Mouse (Mus musculus): ENCODE measurements around the gene Cpeb4. TPM values are rescaled to one million over a fixed set of nuclear protein-coding genes. Genes with fewer than 3 reads are reported as not detected.

The Cpeb4 gene
- total and polyA plus RNA-seq, 3 experiments = 15.3 to 97.3 (median 83.4) TPM

DNA sequence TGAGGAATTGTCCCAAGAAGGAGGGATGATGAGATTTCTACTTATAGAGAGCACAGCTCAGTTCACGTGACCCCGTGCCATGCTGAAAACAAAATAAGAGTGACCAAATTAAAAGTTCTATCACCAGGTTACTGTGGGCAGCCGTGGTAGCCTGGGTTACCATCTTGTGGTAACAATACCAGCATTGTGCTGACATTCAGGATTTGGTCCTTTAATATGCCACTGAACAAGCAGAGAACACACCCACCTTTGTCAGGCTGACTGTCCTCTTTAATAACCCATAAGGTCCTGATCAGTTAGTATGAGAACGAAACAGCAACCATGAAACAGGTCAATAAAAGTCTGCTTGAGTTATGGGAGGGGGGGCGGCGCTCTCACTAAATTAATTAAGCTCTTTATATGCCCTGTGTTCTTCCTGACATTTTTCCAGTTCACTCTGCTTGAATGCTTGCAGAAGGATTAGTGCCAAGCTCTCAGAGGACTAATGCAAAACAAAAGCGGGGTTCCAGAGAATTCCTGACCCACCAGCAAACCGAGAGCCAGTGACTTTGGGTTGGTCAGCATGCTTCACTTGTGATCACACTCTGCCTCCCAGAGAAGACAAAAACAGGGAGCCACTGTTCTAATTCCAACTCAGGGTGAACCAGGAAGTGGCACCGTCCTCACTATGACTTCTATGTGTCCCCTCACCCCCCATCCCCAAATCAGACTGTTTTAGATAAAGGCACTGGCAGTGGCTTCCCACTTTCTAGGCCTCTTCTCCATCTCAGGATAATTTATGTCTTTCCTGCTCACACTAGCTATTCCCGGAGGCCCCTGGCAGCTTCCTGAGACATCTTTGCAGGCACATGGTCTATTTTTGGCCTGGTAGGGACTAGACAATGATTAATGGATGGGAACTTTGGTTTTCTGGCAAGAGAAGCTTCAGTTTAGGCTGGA lies 41.5 kb upstream of the Cpeb4 start:
- Histone ChIP-seq H3K4me3 (no peak overlapping the region), H3K27ac (peak overlapping the region; percentile 28; the same call in 1 of the 2 replicates), H3K27me3 (ENCODE audit: control insufficient read depth, insufficient read depth, low read length) (no peaks in the 10 kb centered on the region), H3K4me1 (ENCODE audit: control insufficient read depth, insufficient read depth, low read length) (peaks cover 5% of the 10 kb centered on the region), H3K9ac (ENCODE audit: low read depth, low read length) (no peak overlapping the region), H3K36me3 (ENCODE audit: control insufficient read depth, insufficient read depth, low read length) (no peaks in the 10 kb centered on the region), H3K79me2 (replicated peaks; ENCODE audit: control insufficient read depth, insufficient read depth, low read length) (no peaks in the 10 kb centered on the region)
- WGBS = 69% methylated on average over 10 of the region's 10 CpGs
- TF ChIP-seq CTCF (IDR thresholded peaks at IDR 0.05) (no peak), POLR2A (IDR thresholded peaks at IDR 0.05; ENCODE audit: insufficient read depth, low read depth, low read length) (no peak), EP300 (IDR thresholded peaks at IDR 0.05; ENCODE audit: insufficient read depth, low read depth, low read length) (no peak)
- intact Hi-C loops (cut with DNase I) = loop anchor here (5.0 kb wide), 1 partner anchor 33 kb away; no protein-coding TSS in a partner anchor
- DNase-seq = no peak

DNA sequence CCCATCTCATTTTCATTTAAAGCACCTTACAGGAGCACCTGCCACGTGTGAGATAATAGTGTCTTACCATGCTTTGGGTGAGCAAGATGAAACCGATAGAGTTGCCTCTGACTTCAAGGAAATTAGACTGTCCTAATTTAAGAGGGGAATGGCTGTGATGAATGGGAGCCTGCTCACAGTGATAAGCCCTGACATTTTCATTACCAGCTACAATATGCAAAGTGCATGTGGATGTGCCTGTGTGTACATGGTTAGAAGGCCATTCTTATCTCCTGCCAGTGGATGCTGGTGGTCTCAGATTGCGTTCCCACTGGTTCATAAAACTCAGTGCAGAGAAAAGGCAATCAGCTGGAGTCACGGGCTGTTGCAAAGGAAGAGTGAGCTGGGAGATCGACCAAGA lies 40.6 kb upstream of the Cpeb4 start:
- intact Hi-C loops (cut with DNase I) = loop anchor here (5.0 kb wide), 1 partner anchor 34 kb away; no protein-coding TSS in a partner anchor
- Histone ChIP-seq H3K4me1 (ENCODE audit: control insufficient read depth, insufficient read depth, low read length) (peaks cover 5% of the 10 kb centered on the region), H3K27ac (no peak overlapping the region), H3K27me3 (ENCODE audit: control insufficient read depth, insufficient read depth, low read length) (no peaks in the 10 kb centered on the region), H3K36me3 (ENCODE audit: control insufficient read depth, insufficient read depth, low read length) (no peaks in the 10 kb centered on the region), H3K79me2 (replicated peaks; ENCODE audit: control insufficient read depth, insufficient read depth, low read length) (no peaks in the 10 kb centered on the region), H3K4me3 (no peak overlapping the region), H3K9ac (ENCODE audit: low read depth, low read length) (no peak overlapping the region)
- TF ChIP-seq EP300 (IDR thresholded peaks at IDR 0.05; ENCODE audit: insufficient read depth, low read depth, low read length) = no peak
- TF ChIP-seq CTCF (IDR thresholded peaks at IDR 0.05) = no peak
- TF ChIP-seq POLR2A (IDR thresholded peaks at IDR 0.05; ENCODE audit: insufficient read depth, low read depth, low read length) = no peak
- no peak for DNase-seq
- 71% methylated on average over 5 of the region's 5 CpGs for WGBS

DNA sequence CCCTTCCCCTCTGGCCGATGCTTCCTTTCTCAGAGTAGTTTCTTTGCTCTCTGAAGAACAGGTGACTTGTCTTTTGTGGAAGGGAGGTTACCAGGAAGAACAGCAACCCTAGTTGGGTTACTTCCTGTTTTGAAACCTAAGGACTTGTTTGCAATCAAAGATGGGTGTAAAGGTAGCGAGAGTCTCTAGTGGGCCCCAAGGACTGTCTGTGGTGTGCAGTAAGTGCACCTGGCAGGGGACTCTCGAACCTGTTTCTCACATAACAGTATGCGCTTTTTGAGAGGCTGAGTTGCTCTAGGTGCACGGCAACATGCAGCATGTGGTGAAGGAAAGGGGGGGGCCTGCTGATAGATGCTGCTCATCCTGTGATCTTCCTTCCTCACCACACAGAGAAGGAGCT lies 40.0 kb upstream of the Cpeb4 start:
- no peak overlapping the region for H3K4me3 ChIP-seq
- H3K36me3 ChIP-seq (ENCODE audit: control insufficient read depth, insufficient read depth, low read length) = no peaks in the 10 kb centered on the region
- peaks cover 5% of the 10 kb centered on the region for H3K4me1 ChIP-seq (ENCODE audit: control insufficient read depth, insufficient read depth, low read length)
- no peak for TF ChIP-seq POLR2A (IDR thresholded peaks at IDR 0.05; ENCODE audit: insufficient read depth, low read depth, low read length)
- 86% methylated on average over 5 of the region's 5 CpGs for WGBS
- H3K27me3 ChIP-seq (ENCODE audit: control insufficient read depth, insufficient read depth, low read length) = no peaks in the 10 kb centered on the region
- H3K79me2 ChIP-seq (replicated peaks; ENCODE audit: control insufficient read depth, insufficient read depth, low read length) = no peaks in the 10 kb centered on the region
- intact Hi-C loops (cut with DNase I) = loop anchor here (5.0 kb wide), 1 partner anchor 35 kb away; no protein-coding TSS in a partner anchor
- H3K9ac ChIP-seq (ENCODE audit: low read depth, low read length) = no peak overlapping the region
- H3K27ac ChIP-seq = no peak overlapping the region; the same call in none of the 2 replicates
- no peak for DNase-seq

GRCm38 (mm10) chr11:31832439-31832980 lies 39.5 kb upstream of the Cpeb4 start:
- intact Hi-C loops (cut with DNase I) = loop anchor here (5.0 kb wide), 1 partner anchor 35 kb away; no protein-coding TSS in a partner anchor
- WGBS = 70% methylated on average over 7 of the region's 7 CpGs
- 0 out of 2 replicates have a peak, but pooled peaks have one; percentile 31 for TF ChIP-seq EP300 (IDR thresholded peaks at IDR 0.05; ENCODE audit: insufficient read depth, low read depth, low read length)
- no peak for TF ChIP-seq POLR2A (IDR thresholded peaks at IDR 0.05; ENCODE audit: insufficient read depth, low read depth, low read length)
- Histone ChIP-seq H3K9ac (ENCODE audit: low read depth, low read length) (no peak overlapping the region), H3K27me3 (ENCODE audit: control insufficient read depth, insufficient read depth, low read length) (no peaks in the 10 kb centered on the region), H3K4me3 (no peak overlapping the region), H3K4me1 (ENCODE audit: control insufficient read depth, insufficient read depth, low read length) (peaks cover 5% of the 10 kb centered on the region), H3K36me3 (ENCODE audit: control insufficient read depth, insufficient read depth, low read length) (no peaks in the 10 kb centered on the region), H3K79me2 (replicated peaks; ENCODE audit: control insufficient read depth, insufficient read depth, low read length) (no peaks in the 10 kb centered on the region), H3K27ac (no peak overlapping the region; the same call in 1 of the 2 replicates)
- peak in 1 of 2 experiments; percentile 45 for DNase-seq

DNA sequence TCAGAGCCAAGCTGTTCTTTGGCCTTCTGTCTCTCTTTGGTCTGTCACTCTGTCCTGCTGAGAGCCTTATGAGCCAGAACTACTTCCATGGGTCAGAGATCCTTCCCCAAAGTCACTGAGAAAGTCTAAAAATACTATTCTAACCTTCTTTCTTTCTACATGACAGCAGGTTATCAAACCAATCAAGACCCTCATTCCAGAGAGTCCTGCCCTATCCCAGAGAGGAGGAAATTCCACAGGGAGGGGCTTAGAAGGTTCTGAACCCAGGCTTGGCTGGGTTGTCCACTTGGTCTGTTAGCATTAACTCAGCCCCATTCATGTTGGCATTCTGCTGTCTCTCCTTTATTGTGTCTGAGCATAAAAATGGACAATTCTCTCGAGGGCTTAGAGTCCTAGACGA lies 38.5 kb upstream of the Cpeb4 start:
- Histone ChIP-seq H3K36me3 (ENCODE audit: control insufficient read depth, insufficient read depth, low read length) (no peaks in the 10 kb centered on the region), H3K9ac (ENCODE audit: low read depth, low read length) (no peak overlapping the region), H3K27ac (no peak overlapping the region), H3K4me3 (no peak overlapping the region), H3K27me3 (ENCODE audit: control insufficient read depth, insufficient read depth, low read length) (no peaks in the 10 kb centered on the region), H3K79me2 (replicated peaks; ENCODE audit: control insufficient read depth, insufficient read depth, low read length) (no peaks in the 10 kb centered on the region), H3K4me1 (ENCODE audit: control insufficient read depth, insufficient read depth, low read length) (peaks cover 6% of the 10 kb centered on the region)
- TF ChIP-seq CTCF (IDR thresholded peaks at IDR 0.05) (no peak), POLR2A (IDR thresholded peaks at IDR 0.05; ENCODE audit: insufficient read depth, low read depth, low read length) (no peak), EP300 (IDR thresholded peaks at IDR 0.05; ENCODE audit: insufficient read depth, low read depth, low read length) (no peak)
- intact Hi-C loops (cut with DNase I) = loop anchor here (5.0 kb wide), 1 partner anchor 36 kb away; no protein-coding TSS in a partner anchor
- no peak for DNase-seq
- 53% methylated on average over 2 of the region's 2 CpGs for WGBS

Data from heart, adult 2 months (tissue).